Mouse (Mus musculus) lung, adult 2 months (tissue): Measurements from ENCODE around the gene Gm13279.
"Not testable (repeated sequence)": the region's sequence is repeated elsewhere in the genome, so short reads cannot be mapped to it uniquely, and the experiment has no call there.

Source experiments
- CTCF ChIP-seq: fragments of 200-500 bp; IDR thresholded peaks from 2 replicates; pipeline ENCODE4 v1.5.1; 2011; ENCODE audit warnings: mild to moderate bottlenecking, low read length, control low read depth; ENCODE audit not compliant: insufficient read depth
- POLR2A ChIP-seq: fragments of 200-500 bp; IDR thresholded peaks from 2 replicates; pipeline ENCODE4 v1.6.1; 2011; ENCODE audit warnings: low read depth, mild to moderate bottlenecking, control low read depth, low read length, borderline replicate concordance; ENCODE audit errors: extremely low read depth

GRCm38 (mm10) chr4:88781831-88782230 is 15.4 kb upstream of the Gm13279 start, which contains the start of gene Ifnz:
- TF ChIP-seq POLR2A, CTCF: not testable (repeated sequence)
